Mouse (Mus musculus) kidney, embryonic 14.5 days (tissue): ENCODE measurements around the gene 4930451I11Rik. TPM values are rescaled to one million over a fixed set of nuclear protein-coding genes. Genes with fewer than 3 reads are reported as not detected.

ENCODE experiments used
- ATAC-seq: fragments of 200-750 bp; cut with Nextera tagmentation; 2 replicates; pipeline ENCODE4 v1.8.0; 2017; ENCODE audit warnings: moderate number of reproducible peaks, mild to moderate bottlenecking, moderate TSS enrichment, moderate library complexity; ENCODE audit not compliant: low FRiP score, low TSS enrichment
- H3K27ac ChIP-seq: fragments of 300-500 bp; sonication (generic); 2 replicates; pipeline ENCODE4 v1.5.1; 2014; ENCODE audit warnings: low read depth, mild to moderate bottlenecking, low read length, moderate library complexity, mixed read lengths
- H3K27me3 ChIP-seq: fragments of 300-500 bp; sonication (generic); 2 replicates; pipeline ENCODE4 v1.6.1; 2014; ENCODE audit warnings: mild to moderate bottlenecking, low read length; ENCODE audit not compliant: control insufficient read depth, insufficient read depth
- H3K36me3 ChIP-seq: fragments of 300-500 bp; sonication (generic); 2 replicates; pipeline ENCODE4 v1.6.1; 2014; ENCODE audit warnings: low read length, mixed read lengths; ENCODE audit not compliant: control insufficient read depth, insufficient read depth
- H3K4me1 ChIP-seq: fragments of 300-500 bp; sonication (generic); 2 replicates; pipeline ENCODE4 v1.6.1; 2014; ENCODE audit warnings: low read length, mixed read lengths; ENCODE audit not compliant: control insufficient read depth, insufficient read depth
- H3K4me2 ChIP-seq: fragments of 300-500 bp; sonication (generic); replicated peaks from 2 replicates; pipeline ENCODE4 v1.6.1; 2014; ENCODE audit warnings: low read depth, mild to moderate bottlenecking, low read length
- H3K4me3 ChIP-seq: fragments of 300-500 bp; sonication (generic); 2 replicates; pipeline ENCODE4 v1.5.1; 2014; ENCODE audit warnings: mild to moderate bottlenecking, low read length
- H3K9ac ChIP-seq: fragments of 300-500 bp; sonication (generic); 2 replicates; pipeline ENCODE4 v1.6.1; 2014; ENCODE audit warnings: low read depth, mild to moderate bottlenecking, low read length, moderate library complexity
- H3K9me3 ChIP-seq: fragments of 300-500 bp; sonication (generic); 2 replicates; pipeline ENCODE4 v1.6.1; 2016; ENCODE audit warnings: low read length; ENCODE audit not compliant: control insufficient read depth
- WGBS: fragments of 180-500 bp; shearing (Covaris S2); extraction: QIAGEN DNeasy Blood & Tissue Kit; methylation state at CpG from one replicate; pipeline ENCODE4 v1.1.7; 2014; 5-methylcytosine and 5-hydroxymethylcytosine counted together
- polyA plus RNA-seq: library from polyadenylated mRNA; unstranded; fragments of >200 nt; fragmentation: Nextera tagmentation; extraction: Ambion mirVana; gene quantifications from 2 replicates; pipeline ENCODE4 v1.2.1, GENCODE M21; 2014

The 4930451I11Rik gene
- polyA plus RNA-seq, 1 experiment from 2014 or later, result not detected

- peaks cover 49% of the 10 kb centered on the region for H3K36me3 ChIP-seq
- peaks cover 20% of the 10 kb centered on the region for H3K4me1 ChIP-seq
- ATAC-seq, result no peak
- no peak overlapping the region for H3K9ac ChIP-seq
- WGBS, result 68% methylated on average over 4 of the region's 4 CpGs
- no peak overlapping the region for H3K4me3 ChIP-seq
- no peak overlapping the region for H3K4me2 ChIP-seq
- no peak overlapping the region for H3K27ac ChIP-seq
- no peaks in the 10 kb centered on the region for H3K9me3 ChIP-seq
- no peaks in the 10 kb centered on the region for H3K27me3 ChIP-seq
Observed at GRCm38 (mm10) chr7:126794271-126794605, 37.2 kb downstream of the 4930451I11Rik start.

- Histone ChIP-seq H3K36me3 (peaks cover 54% of the 10 kb centered on the region), H3K9ac (no peak overlapping the region), H3K27me3 (no peaks in the 10 kb centered on the region), H3K4me3 (no peak overlapping the region), H3K4me2 (no peak overlapping the region), H3K9me3 (no peaks in the 10 kb centered on the region), H3K4me1 (peaks cover 20% of the 10 kb centered on the region), H3K27ac (no peak overlapping the region)
- no peak for ATAC-seq
- WGBS, result 72% methylated on average over 4 of the region's 4 CpGs
Observed at GRCm38 (mm10) chr7:126793456-126794270, 37.8 kb downstream of the 4930451I11Rik start.

GRCm38 (mm10) chr7:126792721-126793443 lies 38.6 kb downstream of the 4930451I11Rik start:
- Histone ChIP-seq H3K4me1 (peaks cover 20% of the 10 kb centered on the region), H3K27me3 (no peaks in the 10 kb centered on the region), H3K27ac (peak overlapping the region; percentile 98), H3K4me2 (peak overlapping the region; percentile 49), H3K36me3 (peaks cover 62% of the 10 kb centered on the region), H3K9me3 (no peaks in the 10 kb centered on the region), H3K4me3 (peak overlapping the region; percentile 96), H3K9ac (peak overlapping the region; percentile 94; the same call in 1 of the 2 replicates)
- ATAC-seq, result peak; percentile 18; the same call in 1 of the 2 replicates
- 25% methylated on average over 11 of the region's 11 CpGs for WGBS

- no peaks in the 10 kb centered on the region for H3K9me3 ChIP-seq
- H3K4me3 ChIP-seq, result peak within 1 kb of the TSS; percentile 96
- WGBS, result under 1% methylated on average over 60 of the region's 83 CpGs
- peak within 1 kb of the TSS; percentile 94 for H3K9ac ChIP-seq
- H3K4me1 ChIP-seq, result peaks cover 13% of the 10 kb centered on the region
- ATAC-seq, result peak; percentile 95
- peak within 1 kb of the TSS; percentile 98 for H3K27ac ChIP-seq
- no peaks in the 10 kb centered on the region for H3K27me3 ChIP-seq
- H3K36me3 ChIP-seq, result peaks cover 64% of the 10 kb centered on the region
- peak within 1 kb of the TSS; percentile 75 for H3K4me2 ChIP-seq
Observed at GRCm38 (mm10) chr7:126791851-126792720, 39.4 kb downstream of the 4930451I11Rik start, which contains the start of gene Ppp4c. Gene Ppp4c, minus strand, starts transcription at chr7:126792496.

- no peak overlapping the region for H3K27ac ChIP-seq
- no peak overlapping the region for H3K4me2 ChIP-seq
- H3K36me3 ChIP-seq, result peaks cover 64% of the 10 kb centered on the region
- ATAC-seq, result no peak
- H3K9me3 ChIP-seq, result no peaks in the 10 kb centered on the region
- H3K4me3 ChIP-seq, result no peak overlapping the region
- no peaks in the 10 kb centered on the region for H3K27me3 ChIP-seq
- 89% methylated on average over 4 of the region's 4 CpGs for WGBS
- H3K9ac ChIP-seq, result no peak overlapping the region
- peaks cover 8% of the 10 kb centered on the region for H3K4me1 ChIP-seq
Observed at GRCm38 (mm10) chr7:126789141-126789540, 42.3 kb downstream of the 4930451I11Rik start.

GRCm38 (mm10) chr7:126786142-126786541 lies 45.3 kb downstream of the 4930451I11Rik start:
- WGBS, result 80% methylated on average over 14 of the region's 14 CpGs

GRCm38 (mm10) chr7:126785056-126785455 lies 46.4 kb downstream of the 4930451I11Rik start:
- 31% methylated on average over 4 of the region's 4 CpGs for WGBS
- Histone ChIP-seq H3K4me2 (no peak overlapping the region), H3K9ac (no peak overlapping the region), H3K4me3 (no peak overlapping the region), H3K27ac (no peak overlapping the region), H3K27me3 (no peaks in the 10 kb centered on the region), H3K4me1 (peaks cover 13% of the 10 kb centered on the region), H3K9me3 (no peaks in the 10 kb centered on the region), H3K36me3 (peaks cover 62% of the 10 kb centered on the region)
- ATAC-seq, result no peak

More at GRCm38 (mm10) chr7:126786142-126786541, 45.3 kb downstream of the 4930451I11Rik start:
- Histone ChIP-seq H3K4me2 (no peak overlapping the region), H3K36me3 (peaks cover 66% of the 10 kb centered on the region), H3K9me3 (no peaks in the 10 kb centered on the region), H3K9ac (no peak overlapping the region), H3K4me3 (no peak overlapping the region), H3K27ac (no peak overlapping the region), H3K27me3 (no peaks in the 10 kb centered on the region), H3K4me1 (peaks cover 13% of the 10 kb centered on the region)
- no peak for ATAC-seq

GRCm38 (mm10) chr7:126784469-126784868 lies 47.0 kb downstream of the 4930451I11Rik start:
- no peak overlapping the region for H3K4me2 ChIP-seq
- 52% methylated on average over 7 of the region's 7 CpGs for WGBS
- no peaks in the 10 kb centered on the region for H3K9me3 ChIP-seq
- ATAC-seq, result no peak
- H3K36me3 ChIP-seq, result peaks cover 57% of the 10 kb centered on the region
- no peak overlapping the region for H3K9ac ChIP-seq
- no peak overlapping the region for H3K27ac ChIP-seq
- no peaks in the 10 kb centered on the region for H3K27me3 ChIP-seq
- no peak overlapping the region for H3K4me3 ChIP-seq
- H3K4me1 ChIP-seq, result peaks cover 18% of the 10 kb centered on the region
